Mouse (Mus musculus) heart, adult 2 months (tissue): Measurements from ENCODE around the gene Chuk.

Experiments used
- CTCF ChIP-seq: fragments of 200-600 bp; IDR thresholded peaks from 2 replicates; pipeline ENCODE4 v1.8.1; 2022; ENCODE audit warnings: antibody characterized with exemption, mild to moderate bottlenecking, moderate library complexity
- EP300 ChIP-seq: fragments of 200-500 bp; IDR thresholded peaks from 2 replicates; pipeline ENCODE4 v1.6.1; 2011; ENCODE audit warnings: low read depth, low read length, control low read depth; ENCODE audit not compliant: insufficient read depth
- POLR2A ChIP-seq: fragments of 200-500 bp; IDR thresholded peaks from 2 replicates; pipeline ENCODE4 v1.6.1; 2011; ENCODE audit warnings: mild to moderate bottlenecking, low read depth, low read length, control low read depth; ENCODE audit not compliant: insufficient read depth

- no peak for TF ChIP-seq POLR2A
- no peak for TF ChIP-seq CTCF
- no peak for TF ChIP-seq EP300
These were observed 41.7 kb upstream of the Chuk start for GRCm38 (mm10) chr19:44148991-44149390.
